Mouse (Mus musculus): ENCODE measurements around the gene Fbxo33. TPM values are rescaled to one million over a fixed set of nuclear protein-coding genes. Genes with fewer than 3 reads are reported as not detected.
"Not testable (repeated sequence)": the region's sequence is repeated elsewhere in the genome, so short reads cannot be mapped to it uniquely, and the experiment has no call there.

Gene Fbxo33
- total RNA-seq (2021): 10 to 100 TPM; 62.7 to 68.2 TPM

- DNase-seq (ENCODE audit: low spot score in 2 of 2): peak; percentile 96 to 97
- intact Hi-C loops (cut with DNase I): loop anchor here (2.0 to 10.0 kb wide), 2 partner anchors 89 to 155 kb away; partner anchors contain the start of genes Pnn and Trappc6b
Measured at GRCm38 (mm10) chr12:59219325-59220225, at the start of gene Fbxo33. TSS of gene Fbxo33 (minus strand) at chr12:59219725.

- intact Hi-C loops (cut with DNase I): no loop called here
- DNase-seq (ENCODE audit: low spot score in 2 of 2): no peak
Measured at GRCm38 (mm10) chr12:59265942-59266231, 46.4 kb upstream of the Fbxo33 start.

- peak; percentile 54 to 67 for DNase-seq (ENCODE audit: low spot score in 2 of 2)
- intact Hi-C loops (cut with DNase I): no loop called here
Measured at GRCm38 (mm10) chr12:59265207-59265941, 45.8 kb upstream of the Fbxo33 start.

- intact Hi-C loops (cut with DNase I): no loop called here
- DNase-seq (ENCODE audit: low spot score in 2 of 2): no peak
Measured at GRCm38 (mm10) chr12:59262841-59263240, 43.3 kb upstream of the Fbxo33 start.

- no peak for DNase-seq (ENCODE audit: low spot score in 2 of 2)
- intact Hi-C loops (cut with DNase I): no loop called here
Measured at GRCm38 (mm10) chr12:59260798-59261197, 41.3 kb upstream of the Fbxo33 start.

- intact Hi-C loops (cut with DNase I): no loop called here
- peak; percentile 36 to 52 for DNase-seq (ENCODE audit: low spot score in 2 of 2)
Measured at GRCm38 (mm10) chr12:59260362-59260761, 40.8 kb upstream of the Fbxo33 start.

GRCm38 (mm10) chr12:59259015-59259414 is 39.5 kb upstream of the Fbxo33 start:
- intact Hi-C loops (cut with DNase I): no loop called here
- no peak for DNase-seq (ENCODE audit: low spot score in 2 of 2)

GRCm38 (mm10) chr12:59250259-59250827 is 30.8 kb upstream of the Fbxo33 start:
- DNase-seq (ENCODE audit: low spot score in 2 of 2): no peak
- intact Hi-C loops (cut with DNase I): no loop called here

- no peak for DNase-seq (ENCODE audit: low spot score in 2 of 2)
- intact Hi-C loops (cut with DNase I): no loop called here
Measured at GRCm38 (mm10) chr12:59248969-59249368, 29.4 kb upstream of the Fbxo33 start.

- DNase-seq (ENCODE audit: low spot score in 2 of 2); intact Hi-C loops (cut with DNase I): not testable (repeated sequence)
Measured at GRCm38 (mm10) chr12:59241031-59241430, 21.5 kb upstream of the Fbxo33 start.

GRCm38 (mm10) chr12:59238434-59238833 is 18.9 kb upstream of the Fbxo33 start:
- no peak for DNase-seq (ENCODE audit: low spot score in 2 of 2)
- intact Hi-C loops (cut with DNase I): no loop called here

GRCm38 (mm10) chr12:59228401-59228800 is 8.9 kb upstream of the Fbxo33 start:
- intact Hi-C loops (cut with DNase I): no loop called here
- peak; percentile 29 to 36 for DNase-seq (ENCODE audit: low spot score in 2 of 2)

GRCm38 (mm10) chr12:59218640-59219321 is 744 bp downstream of the Fbxo33 start:
- peak; percentile 65 to 70 for DNase-seq (ENCODE audit: low spot score in 2 of 2)
- intact Hi-C loops (cut with DNase I): loop anchor here (2.0 to 10.0 kb wide), 2 partner anchors 88 to 154 kb away; partner anchors contain the start of genes Pnn and Trappc6b

GRCm38 (mm10) chr12:59217331-59217730 is 2.2 kb downstream of the Fbxo33 start:
- intact Hi-C loops (cut with DNase I): loop anchor here (10.0 kb wide), 1 partner anchor 153 kb away; the partner anchor contains the start of genes Pnn and Trappc6b
- no peak for DNase-seq (ENCODE audit: low spot score in 2 of 2)

- no peak for DNase-seq (ENCODE audit: low spot score in 2 of 2)
- intact Hi-C loops (cut with DNase I): loop anchor here (10.0 kb wide), 1 partner anchor 152 kb away; the partner anchor contains the start of genes Pnn and Trappc6b
Measured at GRCm38 (mm10) chr12:59216676-59217266, 2.8 kb downstream of the Fbxo33 start.

- intact Hi-C loops (cut with DNase I): loop anchor here (10.0 kb wide), 1 partner anchor 151 kb away; the partner anchor contains the start of genes Pnn and Trappc6b
- no peak for DNase-seq (ENCODE audit: low spot score in 2 of 2)
Measured at GRCm38 (mm10) chr12:59216176-59216575, 3.3 kb downstream of the Fbxo33 start.

GRCm38 (mm10) chr12:59207814-59208213 is 11.7 kb downstream of the Fbxo33 start:
- intact Hi-C loops (cut with DNase I): no loop called here
- DNase-seq (ENCODE audit: low spot score in 2 of 2): no peak

- intact Hi-C loops (cut with DNase I): no loop called here
- no peak for DNase-seq (ENCODE audit: low spot score in 2 of 2)
Measured at GRCm38 (mm10) chr12:59207000-59207390, 12.5 kb downstream of the Fbxo33 start.

All from left cerebral cortex, postnatal 36 days (tissue).